Mouse (Mus musculus): Measurements from ENCODE around the gene Pi4kb.

- TF ChIP-seq CTCF (IDR thresholded peaks at IDR 0.05; ENCODE audit: low read depth) (no peak), EP300 (optimal IDR thresholded peaks at IDR 0.05) (no peak)
These were observed 14.7 kb upstream of the Pi4kb start for GRCm38 (mm10) chr3:94959871-94960270.
